Mouse (Mus musculus): Measurements from ENCODE around the gene Mgat5. TPM values are rescaled to one million over a fixed set of nuclear protein-coding genes. Genes with fewer than 3 reads are reported as not detected.

Gene Mgat5
- polyA plus RNA-seq, 1 experiment = 24.1 TPM

GRCm38 (mm10) chr1:127205501-127206019 lies 745 bp downstream of the Mgat5 start:
- H3K27ac ChIP-seq (ENCODE audit: control insufficient read depth, insufficient read depth, low read length) = peak overlapping the region; percentile 91
- peaks cover 28% of the 10 kb centered on the region for H3K4me1 ChIP-seq (replicated peaks; ENCODE audit: control insufficient read depth, insufficient read depth, low read length)
- TF ChIP-seq CTCF (IDR thresholded peaks at IDR 0.05; ENCODE audit: borderline replicate concordance, control insufficient read depth, extremely low read depth, insufficient read depth, low read length, poor library complexity) = no peak; the same call in 1 of the 2 replicates
- TF ChIP-seq POLR2A (IDR thresholded peaks at IDR 0.05; ENCODE audit: control insufficient read depth, extremely low read depth, insufficient read depth, low read length, poor library complexity) = no peak
- WGBS = 0% methylated on average over 24 of the region's 24 CpGs
- H3K4me3 ChIP-seq (ENCODE audit: control insufficient read depth, insufficient read depth, low read length) = peak overlapping the region; percentile 97
- DNase-seq = no peak
- H3K36me3 ChIP-seq (ENCODE audit: control insufficient read depth, insufficient read depth, low read length) = no peaks in the 10 kb centered on the region
- H3K27me3 ChIP-seq (ENCODE audit: control insufficient read depth, insufficient read depth, low read length) = no peaks in the 10 kb centered on the region

DNA sequence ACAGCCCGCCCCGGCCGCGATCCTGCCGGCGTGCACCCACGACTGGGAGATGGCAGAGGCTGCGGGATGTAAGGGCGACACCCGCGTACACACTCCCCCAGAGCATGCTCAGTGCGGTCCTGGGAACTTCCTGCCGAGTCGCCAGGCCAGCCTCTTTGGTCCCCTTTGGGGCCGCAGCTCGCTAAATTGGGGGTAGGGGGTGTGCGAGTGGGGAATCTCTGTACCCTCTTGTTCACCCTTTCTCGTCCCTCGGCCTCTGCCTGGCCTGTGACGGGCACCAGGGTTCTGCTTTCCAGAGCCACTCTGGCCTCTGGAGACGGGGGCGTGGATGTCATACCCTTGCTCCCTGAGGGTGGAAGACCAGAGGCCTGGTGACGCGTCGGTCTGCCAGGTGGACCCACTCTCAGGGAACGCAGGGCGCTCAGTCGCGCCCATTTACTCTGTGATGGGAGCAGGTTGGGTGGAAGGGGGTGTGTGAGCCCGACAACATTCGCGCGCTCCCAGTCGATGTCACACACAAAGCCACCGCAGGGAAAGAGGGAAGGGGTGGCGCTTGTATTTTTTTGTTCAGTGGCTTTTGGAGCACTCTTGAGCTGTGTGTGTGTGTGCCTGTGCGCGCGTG lies 1.3 kb downstream of the Mgat5 start:
- TF ChIP-seq POLR2A (IDR thresholded peaks at IDR 0.05; ENCODE audit: control insufficient read depth, extremely low read depth, insufficient read depth, low read length, poor library complexity) = 0 out of 2 replicates have a peak, but pooled peaks have one; percentile 43
- 0 out of 2 replicates have a peak, but pooled peaks have one; percentile 20 for TF ChIP-seq CTCF (IDR thresholded peaks at IDR 0.05; ENCODE audit: borderline replicate concordance, control insufficient read depth, extremely low read depth, insufficient read depth, low read length, poor library complexity)
- WGBS = under 1% methylated on average over 39 of the region's 39 CpGs
- Histone ChIP-seq H3K27me3 (ENCODE audit: control insufficient read depth, insufficient read depth, low read length) (no peaks in the 10 kb centered on the region), H3K4me1 (replicated peaks; ENCODE audit: control insufficient read depth, insufficient read depth, low read length) (peaks cover 33% of the 10 kb centered on the region), H3K36me3 (ENCODE audit: control insufficient read depth, insufficient read depth, low read length) (no peaks in the 10 kb centered on the region), H3K27ac (ENCODE audit: control insufficient read depth, insufficient read depth, low read length) (peak overlapping the region; percentile 91; the same call in 1 of the 2 replicates), H3K4me3 (ENCODE audit: control insufficient read depth, insufficient read depth, low read length) (peak overlapping the region; percentile 97)
- peak; percentile 61 for DNase-seq

DNA sequence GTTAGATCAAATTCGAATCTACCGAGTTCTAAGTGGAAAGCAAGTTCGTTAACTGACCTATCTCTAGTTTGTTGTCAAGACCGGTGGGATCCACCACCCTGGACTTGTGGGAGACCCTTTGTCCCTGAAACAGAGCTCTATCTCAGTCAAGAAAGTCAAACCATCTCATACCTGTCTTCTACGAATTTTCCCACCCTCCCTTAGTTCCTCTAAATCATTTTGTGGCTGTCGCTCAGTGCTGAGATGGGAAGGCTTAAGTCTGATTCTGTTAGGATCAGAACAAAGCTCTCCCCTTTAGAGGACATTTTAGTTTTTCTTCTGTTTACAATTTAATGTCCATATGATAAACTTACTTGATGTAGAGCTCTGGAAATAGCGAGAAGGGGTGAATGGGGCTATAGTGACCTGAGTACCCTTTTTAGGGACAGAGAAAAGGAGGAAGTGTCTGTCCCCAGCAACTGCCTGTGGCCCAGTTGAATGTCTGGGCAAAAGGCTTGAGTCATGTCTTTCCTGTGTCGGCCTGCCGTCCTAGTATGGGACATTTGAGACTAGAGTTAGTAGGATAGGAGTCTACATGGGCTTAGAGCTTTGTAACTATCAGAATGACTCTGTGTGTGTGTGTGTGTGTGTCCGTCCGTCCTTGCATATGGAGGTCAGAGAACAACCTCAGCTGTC lies 2.2 kb downstream of the Mgat5 start:
- H3K4me3 ChIP-seq (ENCODE audit: control insufficient read depth, insufficient read depth, low read length) = peak overlapping the region; percentile 97
- DNase-seq = no peak
- TF ChIP-seq POLR2A (IDR thresholded peaks at IDR 0.05; ENCODE audit: control insufficient read depth, extremely low read depth, insufficient read depth, low read length, poor library complexity) = no peak
- no peak for TF ChIP-seq CTCF (IDR thresholded peaks at IDR 0.05; ENCODE audit: borderline replicate concordance, control insufficient read depth, extremely low read depth, insufficient read depth, low read length, poor library complexity)
- H3K36me3 ChIP-seq (ENCODE audit: control insufficient read depth, insufficient read depth, low read length) = no peaks in the 10 kb centered on the region
- WGBS = 22% methylated on average over 11 of the region's 11 CpGs
- H3K27me3 ChIP-seq (ENCODE audit: control insufficient read depth, insufficient read depth, low read length) = no peaks in the 10 kb centered on the region
- peaks cover 37% of the 10 kb centered on the region for H3K4me1 ChIP-seq (replicated peaks; ENCODE audit: control insufficient read depth, insufficient read depth, low read length)
- no peak overlapping the region for H3K27ac ChIP-seq (ENCODE audit: control insufficient read depth, insufficient read depth, low read length)

DNA sequence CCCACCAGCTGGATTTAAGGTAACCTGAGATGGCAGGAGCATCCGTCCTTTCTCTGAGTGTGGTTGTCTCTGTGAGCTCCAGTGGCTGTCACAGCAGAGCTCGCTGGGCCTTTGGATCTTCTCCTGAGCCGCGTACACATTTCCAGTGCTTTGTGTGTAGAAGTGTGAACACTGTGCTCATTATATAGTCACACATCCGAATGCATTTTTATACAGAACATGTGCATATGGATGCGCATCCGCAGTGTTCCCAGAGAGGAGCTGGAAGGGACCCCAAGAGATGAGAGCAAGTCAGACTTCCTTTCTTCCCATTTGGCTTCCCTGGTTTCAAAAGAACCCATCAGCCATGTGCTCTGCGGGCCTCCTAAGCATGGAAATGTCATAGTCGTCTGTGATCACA lies 3.4 kb downstream of the Mgat5 start:
- Histone ChIP-seq H3K36me3 (ENCODE audit: control insufficient read depth, insufficient read depth, low read length) (no peaks in the 10 kb centered on the region), H3K27me3 (ENCODE audit: control insufficient read depth, insufficient read depth, low read length) (no peaks in the 10 kb centered on the region), H3K4me1 (replicated peaks; ENCODE audit: control insufficient read depth, insufficient read depth, low read length) (peaks cover 46% of the 10 kb centered on the region), H3K27ac (ENCODE audit: control insufficient read depth, insufficient read depth, low read length) (no peak overlapping the region), H3K4me3 (ENCODE audit: control insufficient read depth, insufficient read depth, low read length) (no peak overlapping the region)
- DNase-seq = no peak
- TF ChIP-seq POLR2A (IDR thresholded peaks at IDR 0.05; ENCODE audit: control insufficient read depth, extremely low read depth, insufficient read depth, low read length, poor library complexity) (no peak), CTCF (IDR thresholded peaks at IDR 0.05; ENCODE audit: borderline replicate concordance, control insufficient read depth, extremely low read depth, insufficient read depth, low read length, poor library complexity) (no peak)
- WGBS = 94% methylated on average over 9 of the region's 9 CpGs

DNA sequence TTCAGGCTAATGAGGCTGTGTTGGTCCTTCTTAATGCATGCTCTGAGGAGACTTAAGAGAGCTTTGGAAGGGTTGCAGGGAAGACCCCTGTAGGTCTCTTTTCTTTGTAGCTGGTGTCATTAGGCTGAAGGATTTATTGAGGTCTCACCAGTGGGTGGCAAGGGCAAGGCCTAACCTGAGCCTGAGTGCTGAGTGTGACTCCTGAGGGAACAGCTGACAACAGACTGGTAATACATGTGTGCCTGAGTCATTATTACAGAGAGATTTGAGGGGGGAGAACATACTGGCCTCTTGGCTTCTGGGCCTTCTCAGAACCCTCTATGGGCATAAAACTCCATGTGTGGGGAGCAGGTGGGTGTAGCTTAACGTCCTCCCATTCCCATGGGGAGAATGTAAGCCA lies 8.0 kb downstream of the Mgat5 start:
- no peak for TF ChIP-seq POLR2A (IDR thresholded peaks at IDR 0.05; ENCODE audit: control insufficient read depth, extremely low read depth, insufficient read depth, low read length, poor library complexity)
- TF ChIP-seq CTCF (IDR thresholded peaks at IDR 0.05; ENCODE audit: borderline replicate concordance, control insufficient read depth, extremely low read depth, insufficient read depth, low read length, poor library complexity) = no peak
- no peaks in the 10 kb centered on the region for H3K27me3 ChIP-seq (ENCODE audit: control insufficient read depth, insufficient read depth, low read length)
- peaks cover 67% of the 10 kb centered on the region for H3K4me1 ChIP-seq (replicated peaks; ENCODE audit: control insufficient read depth, insufficient read depth, low read length)
- H3K36me3 ChIP-seq (ENCODE audit: control insufficient read depth, insufficient read depth, low read length) = no peaks in the 10 kb centered on the region
- WGBS = 91% methylated on average over 1 of the region's 1 CpGs
- peak overlapping the region; percentile 99 for H3K27ac ChIP-seq (ENCODE audit: control insufficient read depth, insufficient read depth, low read length)
- DNase-seq = no peak
- no peak overlapping the region for H3K4me3 ChIP-seq (ENCODE audit: control insufficient read depth, insufficient read depth, low read length)

- Histone ChIP-seq H3K27ac (ENCODE audit: control insufficient read depth, insufficient read depth, low read length) (peak overlapping the region; percentile 99), H3K4me1 (replicated peaks; ENCODE audit: control insufficient read depth, insufficient read depth, low read length) (peaks cover 62% of the 10 kb centered on the region), H3K27me3 (ENCODE audit: control insufficient read depth, insufficient read depth, low read length) (no peaks in the 10 kb centered on the region), H3K4me3 (ENCODE audit: control insufficient read depth, insufficient read depth, low read length) (no peak overlapping the region), H3K36me3 (ENCODE audit: control insufficient read depth, insufficient read depth, low read length) (no peaks in the 10 kb centered on the region)
- TF ChIP-seq POLR2A (IDR thresholded peaks at IDR 0.05; ENCODE audit: control insufficient read depth, extremely low read depth, insufficient read depth, low read length, poor library complexity) (no peak), CTCF (IDR thresholded peaks at IDR 0.05; ENCODE audit: borderline replicate concordance, control insufficient read depth, extremely low read depth, insufficient read depth, low read length, poor library complexity) (no peak)
- no peak for DNase-seq
- 24% methylated on average over 3 of the region's 3 CpGs for WGBS
Measured at GRCm38 (mm10) chr1:127213434-127213833, 8.6 kb downstream of the Mgat5 start.

Data from thymus, adult 2 months (tissue).